Mouse (Mus musculus) heart, postnatal 0 days (tissue): ENCODE results near the gene Jmjd4.

Experiments used
- CTCF ChIP-seq: IDR thresholded peaks from 2 replicates; pipeline ENCODE4 v1.5.1; 2016; ENCODE audit warnings: antibody characterized with exemption, control low read depth, low read depth
- EP300 ChIP-seq: IDR thresholded peaks from 2 replicates; pipeline ENCODE4 v1.6.1; 2016; ENCODE audit warnings: antibody characterized with exemption, low read depth

- TF ChIP-seq EP300 (peak; percentile 78), CTCF (no peak)
These were observed 9.1 kb downstream of the Jmjd4 start for GRCm38 (mm10) chr11:59458973-59459372.
